Mouse (Mus musculus) cerebellum, adult 2 months (tissue): ENCODE measurements at regions not wholly inside any gene's neighbourhood (a gene's known extent, or its start where the extent isn't known, plus 50 kb on each side); places are given as distances from the start of the nearest gene placed in this dataset.
A peak's percentile ranks its signal among the peaks of the same experiment; 100 is the strongest.

Experiments used
- DNase-seq, 2 experiments: peaks; one replicate each; pipeline ENCODE4 v3.0.0; 2021
- H3K27ac ChIP-seq: fragments of 200-500 bp; 2 replicates; pipeline ENCODE4 v1.5.1; 2012; ENCODE audit warnings: low read length, control low read depth, inconsistent platforms; ENCODE audit not compliant: insufficient read depth
- H3K27me3 ChIP-seq: fragments of 200-500 bp; 2 replicates; pipeline ENCODE4 v1.6.1; 2012; ENCODE audit warnings: inconsistent platforms, mild to moderate bottlenecking, low read length, moderate library complexity; ENCODE audit not compliant: control insufficient read depth, insufficient read depth
- H3K4me1 ChIP-seq: fragments of 200-500 bp; 2 replicates; pipeline ENCODE4 v1.6.1; 2011; ENCODE audit warnings: low read length; ENCODE audit not compliant: control insufficient read depth, insufficient read depth
- H3K4me3 ChIP-seq: fragments of 200-500 bp; replicated peaks from 2 replicates; pipeline ENCODE3; 2011; ENCODE audit warnings: mild to moderate bottlenecking, low read depth, low read length, control low read depth; ENCODE audit not compliant: insufficient read depth
- CTCF ChIP-seq: fragments of 200-500 bp; IDR thresholded peaks from 2 replicates; pipeline ENCODE4 v1.5.1; 2011; ENCODE audit warnings: low read depth, mild to moderate bottlenecking, control low read depth, low read length, moderate library complexity, borderline replicate concordance; ENCODE audit not compliant: insufficient read depth
- POLR2A ChIP-seq: fragments of 200-500 bp; IDR thresholded peaks from 2 replicates; pipeline ENCODE4 v1.6.1; 2011; ENCODE audit warnings: low read length, control low read depth, borderline replicate concordance; ENCODE audit not compliant: insufficient read depth
- WGBS: fragments of 180-500 bp; shearing (Covaris S2); methylation state at CpG from one replicate; pipeline ENCODE4 v1.1.7; 2018; 5-methylcytosine and 5-hydroxymethylcytosine counted together

DNA sequence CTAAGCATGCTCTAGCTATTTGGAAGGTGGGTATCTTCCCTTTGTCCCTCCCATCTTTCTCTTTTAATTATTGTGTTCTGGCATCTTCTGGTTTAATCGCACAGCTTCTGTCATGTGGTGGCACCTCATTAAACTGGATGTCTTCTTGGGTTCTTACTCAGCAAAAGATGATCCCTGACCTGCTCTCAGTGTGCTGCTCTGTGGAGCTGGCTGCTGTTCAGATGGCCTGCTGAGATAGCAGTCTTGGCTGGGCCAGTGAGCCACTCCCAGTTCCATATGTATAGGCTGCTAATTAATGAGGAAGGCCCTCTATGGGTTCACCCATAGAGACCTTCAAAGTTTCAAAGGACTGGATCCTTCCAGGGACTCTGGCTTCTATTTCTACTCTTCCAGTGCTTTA, 213.9 kb upstream of the Mki67 start:
- Histone ChIP-seq H3K4me1 (no peaks in the 10 kb centered on the region; the same call in 1 of the 2 replicates), H3K27me3 (no peaks in the 10 kb centered on the region; the same call in 1 of the 2 replicates), H3K27ac (no peak overlapping the region), H3K4me3 (no peak overlapping the region)
- DNase-seq = no peak
- TF ChIP-seq CTCF (no peak), POLR2A (no peak)
- WGBS = 17% methylated on average over 1 of the region's 1 CpGs

DNA sequence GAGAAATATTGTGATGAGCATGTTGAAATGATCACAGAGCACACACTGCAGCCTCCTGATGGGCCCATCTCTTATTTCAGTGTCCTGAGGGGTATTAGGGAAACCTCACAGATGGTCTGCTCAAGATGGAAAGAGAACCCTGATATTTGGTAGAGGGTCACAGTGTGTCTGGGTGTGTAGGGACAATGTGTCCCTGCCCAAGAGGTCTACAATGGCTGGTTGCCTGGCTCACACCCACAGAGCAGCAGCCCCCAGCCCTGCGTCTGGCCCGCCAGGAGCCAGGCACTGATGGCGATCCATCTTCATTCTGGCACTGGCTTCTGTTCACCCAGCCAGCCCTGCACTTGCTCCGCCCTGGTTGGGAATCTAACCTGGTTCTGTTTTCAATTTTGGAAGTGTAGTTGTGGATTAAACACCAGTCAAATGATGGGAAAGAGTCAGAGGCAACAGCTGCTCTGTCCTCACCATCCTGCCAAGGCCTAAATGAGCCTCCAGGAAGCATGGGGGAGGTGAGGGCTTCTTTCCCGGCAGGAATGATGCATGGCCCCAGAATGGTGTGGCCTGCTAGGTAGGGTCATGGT, 216.5 kb upstream of the Mki67 start:
- TF ChIP-seq POLR2A (no peak), CTCF (no peak)
- Histone ChIP-seq H3K27ac (no peak overlapping the region), H3K4me3 (no peak overlapping the region), H3K4me1 (no peaks in the 10 kb centered on the region; the same call in 1 of the 2 replicates), H3K27me3 (no peaks in the 10 kb centered on the region; the same call in 1 of the 2 replicates)
- WGBS = 18% methylated on average over 5 of the region's 5 CpGs
- no peak for DNase-seq

DNA sequence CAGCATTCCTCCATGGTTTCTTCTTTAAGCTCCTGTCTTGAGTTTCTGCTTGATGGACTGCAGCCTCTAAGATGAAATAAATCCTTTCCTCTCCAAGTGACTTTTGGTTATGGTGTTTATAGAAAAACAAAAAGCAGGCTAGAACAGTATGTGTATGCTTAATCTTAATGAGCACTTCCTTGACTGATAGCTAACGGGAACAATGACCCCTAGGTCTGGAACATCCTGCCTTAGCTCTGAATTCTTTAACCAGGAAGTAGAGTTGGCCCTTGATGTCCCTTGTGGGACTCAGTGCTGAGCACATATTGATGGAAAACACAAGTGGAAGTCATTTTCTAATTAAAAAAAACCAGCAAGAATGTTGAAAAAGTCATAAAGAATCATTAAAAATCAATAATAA, 219.0 kb upstream of the Mki67 start:
- Histone ChIP-seq H3K4me3 (no peak overlapping the region), H3K27ac (no peak overlapping the region), H3K27me3 (no peaks in the 10 kb centered on the region; the same call in 1 of the 2 replicates), H3K4me1 (no peaks in the 10 kb centered on the region; the same call in 1 of the 2 replicates)
- TF ChIP-seq POLR2A (no peak), CTCF (no peak)
- WGBS = 91% methylated on average over 1 of the region's 1 CpGs
- no peak for DNase-seq

DNA sequence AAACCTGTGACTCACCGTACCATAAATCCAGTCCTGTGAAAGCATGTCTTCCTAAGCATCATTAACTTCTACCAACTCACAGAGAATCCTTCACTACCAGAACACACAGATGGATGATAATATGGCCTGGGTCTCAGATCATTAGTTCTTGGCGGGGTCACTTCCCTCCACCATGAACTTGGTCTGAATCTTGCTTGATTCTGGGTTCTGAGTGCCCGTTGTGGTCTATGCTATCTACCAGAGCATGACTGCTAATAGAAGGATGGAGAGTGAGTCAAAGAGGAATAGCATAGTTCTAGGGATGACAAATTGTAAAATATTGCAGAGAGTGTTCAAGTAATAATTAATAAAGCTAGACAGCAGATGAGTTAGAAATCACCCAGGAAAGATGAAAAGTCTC, 221.3 kb upstream of the Mki67 start:
- 94% methylated on average over 3 of the region's 3 CpGs for WGBS
- no peak for TF ChIP-seq CTCF
- TF ChIP-seq POLR2A = no peak
- H3K4me1 ChIP-seq = no peaks in the 10 kb centered on the region; the same call in 1 of the 2 replicates

DNA sequence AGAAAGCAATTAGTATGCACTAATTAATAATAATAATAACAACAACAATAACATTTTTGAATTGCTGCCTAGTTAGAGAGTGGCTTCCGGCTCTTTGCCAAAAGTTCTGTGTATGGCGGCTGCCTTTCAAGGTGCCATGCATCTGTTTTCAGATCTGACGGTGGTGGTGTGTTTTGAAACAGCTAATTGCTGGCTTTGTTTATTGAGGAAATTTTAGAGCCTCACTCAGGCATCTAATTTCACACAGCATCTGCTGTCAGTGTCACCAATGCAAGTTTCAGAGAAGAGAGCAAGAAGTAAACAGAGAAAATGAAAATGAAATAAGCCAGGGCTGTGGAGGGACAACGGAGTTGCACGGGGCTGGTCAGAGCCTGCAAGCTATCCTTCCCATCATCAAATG, 223.2 kb upstream of the Mki67 start:
- Histone ChIP-seq H3K4me3 (no peak overlapping the region), H3K27ac (no peak overlapping the region), H3K27me3 (no peaks in the 10 kb centered on the region; the same call in 1 of the 2 replicates), H3K4me1 (no peaks in the 10 kb centered on the region)
- 20% methylated on average over 5 of the region's 5 CpGs for WGBS
- DNase-seq = no peak
- TF ChIP-seq CTCF (no peak), POLR2A (no peak)

More for the DNA sequence above, 221.3 kb upstream of the Mki67 start:
- Histone ChIP-seq H3K4me3 (no peak overlapping the region), H3K27ac (no peak overlapping the region), H3K27me3 (no peaks in the 10 kb centered on the region; the same call in 1 of the 2 replicates)
- no peak for DNase-seq

DNA sequence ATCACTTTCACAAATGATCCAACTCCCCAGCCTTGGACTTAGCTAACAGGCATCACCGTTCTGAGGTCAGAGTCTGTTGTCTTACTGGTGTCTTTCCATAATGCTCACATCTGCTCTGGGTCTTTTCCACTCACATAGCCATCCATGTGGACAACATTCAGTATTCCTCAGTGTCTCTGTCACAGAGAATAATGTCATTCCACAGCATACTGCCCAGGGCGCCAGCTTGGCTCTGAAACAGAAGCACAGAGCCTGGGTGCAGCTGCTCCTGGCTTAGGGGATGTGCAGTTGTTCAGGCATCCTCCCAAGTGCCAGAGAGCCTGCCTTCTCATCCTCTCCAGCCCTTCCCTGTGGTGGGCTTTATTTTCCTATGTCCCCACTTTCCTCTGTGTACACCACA, 226.7 kb upstream of the Mki67 start:
- Histone ChIP-seq H3K4me3 (no peak overlapping the region), H3K4me1 (no peaks in the 10 kb centered on the region), H3K27ac (no peak overlapping the region), H3K27me3 (no peaks in the 10 kb centered on the region; the same call in 1 of the 2 replicates)
- TF ChIP-seq POLR2A = no peak
- no peak for TF ChIP-seq CTCF
- WGBS = 32% methylated on average over 2 of the region's 2 CpGs
- DNase-seq = no peak

DNA sequence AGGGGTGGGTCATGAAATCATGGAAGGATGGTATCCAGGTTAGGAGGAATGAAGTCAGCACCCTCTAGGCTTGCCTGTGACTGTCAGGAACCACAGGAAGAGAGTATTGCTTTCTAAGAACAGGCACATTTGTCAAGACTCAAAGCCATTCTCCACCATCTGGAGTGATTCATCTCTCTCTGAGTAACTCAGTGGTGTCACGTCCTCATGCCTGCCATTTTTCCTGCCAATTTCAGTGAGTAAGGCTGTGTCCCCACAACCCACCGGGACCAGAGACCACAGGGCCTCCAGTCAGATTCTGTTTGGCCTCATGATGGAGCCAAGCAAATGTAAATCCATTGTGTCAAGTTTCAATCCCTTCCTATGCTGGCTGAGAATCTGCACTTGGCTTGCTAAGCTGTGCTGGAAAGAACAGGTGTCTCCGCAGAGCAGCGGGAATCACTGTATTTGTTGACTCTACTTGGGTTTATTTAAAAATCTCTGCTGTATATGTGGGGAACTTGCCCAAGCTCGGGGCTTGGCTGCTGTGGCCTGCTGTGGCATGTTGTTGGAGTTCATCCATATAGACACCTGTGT, 230.0 kb upstream of the Mki67 start:
- 24% methylated on average over 5 of the region's 5 CpGs for WGBS
- Histone ChIP-seq H3K27ac (no peak overlapping the region), H3K27me3 (no peaks in the 10 kb centered on the region), H3K4me3 (no peak overlapping the region), H3K4me1 (no peaks in the 10 kb centered on the region)
- TF ChIP-seq POLR2A = no peak
- TF ChIP-seq CTCF = no peak
- no peak for DNase-seq

DNA sequence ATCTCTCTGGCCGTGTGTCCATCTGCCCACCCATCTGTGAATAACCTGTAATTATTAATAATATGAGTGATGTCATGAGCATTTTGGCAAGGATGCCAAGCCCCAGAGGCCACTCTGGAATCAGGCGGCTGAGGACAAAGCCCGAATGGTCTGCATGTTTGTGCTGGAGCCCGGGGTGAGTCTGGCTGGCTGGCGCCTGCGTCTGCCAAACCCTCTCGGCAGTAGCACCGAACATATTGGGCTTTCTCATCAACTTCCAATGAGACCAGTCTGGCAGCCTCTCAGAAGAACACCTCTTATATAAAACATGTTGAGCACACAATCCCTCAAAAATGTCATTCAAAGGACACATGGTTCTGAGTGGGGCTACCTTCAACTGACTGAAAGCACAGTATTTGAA, 244.9 kb upstream of the Mki67 start:
- peak; percentile 75 to 90 for DNase-seq

More for the DNA sequence above, 244.9 kb upstream of the Mki67 start:
- no peak overlapping the region for H3K27ac ChIP-seq
- no peak for TF ChIP-seq CTCF
- no peak overlapping the region for H3K4me3 ChIP-seq
- WGBS = 5% methylated on average over 8 of the region's 8 CpGs
- H3K27me3 ChIP-seq = no peaks in the 10 kb centered on the region; the same call in 1 of the 2 replicates
- H3K4me1 ChIP-seq = peaks cover 7% of the 10 kb centered on the region
